ENCODE assay signal across 35 mouse cellular contexts in the genomic region with DNA sequence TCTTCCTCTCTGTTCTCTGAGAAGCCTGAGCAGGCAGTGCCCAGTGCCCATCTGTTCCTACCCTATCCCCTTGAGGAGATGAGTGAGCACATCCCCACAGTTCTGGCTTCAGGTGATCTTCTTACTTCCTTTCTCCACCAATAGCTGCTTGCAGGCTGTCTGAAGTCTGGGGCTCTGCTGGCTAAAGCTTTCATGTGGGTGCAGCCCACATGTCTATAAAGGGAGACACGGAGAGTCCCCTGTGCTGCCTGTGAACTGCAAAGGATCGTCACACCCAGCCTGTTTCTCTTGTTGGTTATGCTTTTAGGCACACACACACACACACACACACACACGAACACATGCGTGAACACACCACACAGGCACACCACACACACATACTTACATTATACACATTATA. TPM values are rescaled to one million over a fixed set of nuclear protein-coding genes. Genes with fewer than 3 reads are reported as not detected.
DNase-seq lines count a peak whose midpoint lies in the region; ATAC-seq lines count a peak whose summit lies in the region.
"Had no signal": no experiment of that assay in that cellular context is flagged by ENCODE, and none has a peak within 500 bp of the region (broad histone marks: within the 10 kb centered on the region; RNA-seq: fewer than 3 reads in every experiment).

No protein-coding gene starts in this region.

- ATAC-seq in CD4-positive, CD25-positive, alpha-beta regulatory T cell, adult 4 months = no peak
- ATAC-seq: activated CD4-positive, CD25-positive, alpha-beta regulatory T cell, adult 4 months; forebrain, embryonic 16.5 days; intestine, embryonic 15.5 days; midbrain, embryonic 13.5 days had no signal

- DNase-seq in CD4-positive, CD25-positive, alpha-beta regulatory T cell, adult 2 months (ENCODE audit: low read depth, low spot score) = peak; percentile 22
- DNase-seq in left cerebral cortex, postnatal 25 days (ENCODE audit: low spot score in 2 of 2) = peak; percentile 23 to 83
- DNase-seq in left cerebral cortex, postnatal 10 days (ENCODE audit: extremely low spot score in 1 of 2, low spot score in 2 of 2) = no peak
- DNase-seq in CD4-positive helper T cell, adult 2 months (ENCODE audit: low read depth, low spot score) = peak; percentile 16
- DNase-seq in naive thymus-derived CD4-positive, alpha-beta T cell, adult 2 months (ENCODE audit: low read depth) = peak; percentile 20
- DNase-seq in spleen, postnatal 4 days (ENCODE audit: low spot score in 2 of 2) = no peak
- DNase-seq in liver = no peak
- DNase-seq: adrenal gland, adult 2 months; adrenal gland, postnatal 36 days; cerebellum, adult 2 months; cerebellum, postnatal 14 days; heart, adult 2 months; kidney, adult 2 months; kidney, postnatal 36 days; liver, embryonic 13.5 days; lung, adult 2 months; lung, postnatal 10 days; retina, postnatal 1 day; spleen, adult 18-20 months; thymus, adult 2 months; thymus, postnatal 36 days had no signal

- intact Hi-C loops in left cerebral cortex, postnatal 25 days (cut with DNase I) = no loop called here
- intact Hi-C loops in left cerebral cortex, postnatal 10 days (cut with DNase I) = no loop called here

RNA-seq across cellular contexts. Expression of gene Tnnt2, which starts 36.8 kb away (rescaled TPM):
- polyA plus RNA-seq in CD4-positive, CD25-positive, alpha-beta regulatory T cell, adult 4 months (2017; shearing (Covaris generic)) = 1 to 10 TPM in 1 of 2 experiments, under 1 TPM in 1; 0.83 to 1.4 TPM
- 1 to 10 TPM; 3.9 to 6.3 TPM for total RNA-seq in left cerebral cortex, postnatal 25 days (2021)
- total RNA-seq in left cerebral cortex, postnatal 10 days (2021) = 1 to 10 TPM; 2.0 to 3.3 TPM
- total RNA-seq: hematopoietic stem cell, adult 5-6 weeks; megakaryocyte-erythroid progenitor cell, adult 5-6 weeks had no signal
- polyA plus RNA-seq: erythroblast, embryonic 14.5 days; forebrain, embryonic 11.5 days; macrophage had no signal

RNA-seq across cellular contexts. Expression of gene Pkp1, which starts 46.0 kb away (rescaled TPM):
- polyA plus RNA-seq in CD4-positive, CD25-positive, alpha-beta regulatory T cell, adult 4 months (2017; shearing (Covaris generic)) = not detected
- under 1 TPM; 0.21 to 0.50 TPM for total RNA-seq in left cerebral cortex, postnatal 25 days (2021)
- under 1 TPM; 0.16 to 0.19 TPM for total RNA-seq in left cerebral cortex, postnatal 10 days (2021)
- total RNA-seq: adrenal gland, adult 2 months; adrenal gland, postnatal 36 days; heart, adult 2 months; hematopoietic stem cell, adult 5-6 weeks; layer of hippocampus, adult 8-10 months; layer of hippocampus, postnatal 25 days; megakaryocyte-erythroid progenitor cell, adult 5-6 weeks had no signal
- polyA plus RNA-seq: activated CD4-positive, CD25-positive, alpha-beta regulatory T cell, adult 4 months; adrenal gland, adult 2 months; erythroblast, embryonic 14.5 days; liver, embryonic 13.5 days; macrophage; midbrain, embryonic 13.5 days; neural tube, embryonic 14.5 days had no signal

RNA-seq across cellular contexts. Expression of gene Lad1, which starts 54.6 kb away (rescaled TPM):
- 10 to 100 TPM in 1 of 2 experiments, 1 to 10 TPM in 1; 9.2 to 13.6 TPM for polyA plus RNA-seq in CD4-positive, CD25-positive, alpha-beta regulatory T cell, adult 4 months (2017; shearing (Covaris generic))
- 1 to 10 TPM; 1.1 TPM for total RNA-seq in left cerebral cortex, postnatal 25 days (2021)
- under 1 TPM; 0.75 to 0.91 TPM for total RNA-seq in left cerebral cortex, postnatal 10 days (2021)
- total RNA-seq: adrenal gland, postnatal 36 days; gastrocnemius, adult 8-10 months; hematopoietic stem cell, adult 5-6 weeks; megakaryocyte-erythroid progenitor cell, adult 5-6 weeks had no signal
- polyA plus RNA-seq: erythroblast, embryonic 14.5 days had no signal

Comparison
In these comparisons a context has a peak if more than half of its experiments do, and no peak if none do; other contexts are left out.
1. DNase-seq: peak in CD4-positive, CD25-positive, alpha-beta regulatory T cell, adult 2 months (single experiment), left cerebral cortex, postnatal 25 days (2 of 2), CD4-positive helper T cell, adult 2 months (single experiment) and naive thymus-derived CD4-positive, alpha-beta T cell, adult 2 months (single experiment); none in left cerebral cortex, postnatal 10 days (0 of 2), spleen, postnatal 4 days (0 of 2) and liver (single experiment).